Mouse (Mus musculus) kidney, embryonic 15.5 days (tissue): Measurements from ENCODE around the gene Snrnp35. TPM values are rescaled to one million over a fixed set of nuclear protein-coding genes. Genes with fewer than 3 reads are reported as not detected.
"Not testable (repeated sequence)": the region's sequence is repeated elsewhere in the genome, so short reads cannot be mapped to it uniquely, and the experiment has no call there.

Source experiments
- ATAC-seq: fragments of 200-750 bp; cut with Nextera tagmentation; replicated peaks from 2 replicates; pipeline ENCODE4 v1.8.0; 2017; ENCODE audit warnings: moderate TSS enrichment; ENCODE audit not compliant: low FRiP score
- H3K27ac ChIP-seq: fragments of 300-500 bp; sonication (generic); 2 replicates; pipeline ENCODE4 v1.5.1; 2015; ENCODE audit warnings: mild to moderate bottlenecking, inconsistent platforms
- H3K27me3 ChIP-seq: fragments of 300-500 bp; sonication (generic); 2 replicates; pipeline ENCODE4 v1.6.1; 2015; ENCODE audit warnings: inconsistent platforms
- H3K36me3 ChIP-seq: fragments of 300-500 bp; sonication (generic); 2 replicates; pipeline ENCODE4 v1.6.1; 2015; ENCODE audit warnings: inconsistent platforms
- H3K4me1 ChIP-seq: fragments of 300-500 bp; sonication (generic); 2 replicates; pipeline ENCODE4 v1.6.1; 2015; ENCODE audit warnings: inconsistent platforms
- H3K4me2 ChIP-seq: fragments of 300-500 bp; sonication (generic); 2 replicates; pipeline ENCODE4 v1.6.1; 2015; ENCODE audit warnings: moderate library complexity, mild to moderate bottlenecking, inconsistent platforms
- H3K4me3 ChIP-seq: fragments of 300-500 bp; sonication (generic); replicated peaks from 2 replicates; pipeline ENCODE4 v1.5.1; 2015; ENCODE audit warnings: mild to moderate bottlenecking, inconsistent platforms
- H3K9ac ChIP-seq: fragments of 300-500 bp; sonication (generic); 2 replicates; pipeline ENCODE4 v1.6.1; 2015; ENCODE audit warnings: mild to moderate bottlenecking, inconsistent platforms
- H3K9me3 ChIP-seq: fragments of 300-500 bp; sonication (generic); replicated peaks from 2 replicates; pipeline ENCODE4 v1.6.1; 2016; ENCODE audit warnings: inconsistent platforms
- WGBS: fragments of 180-500 bp; shearing (Covaris S2); methylation state at CpG from one replicate; pipeline ENCODE4 v1.1.7; 2015; ENCODE audit warnings: mixed read lengths; 5-methylcytosine and 5-hydroxymethylcytosine counted together
- polyA plus RNA-seq: library from polyadenylated mRNA; unstranded; fragments of >200 nt; fragmentation: Nextera tagmentation; extraction: Ambion mirVana; gene quantifications from 2 replicates; pipeline ENCODE4 v1.2.1, GENCODE M21; 2015

The Snrnp35 gene
- polyA plus RNA-seq, 1 experiment from 2014 or later: 27.4 TPM

- Histone ChIP-seq H3K4me2 (no peak overlapping the region), H3K27ac (no peak overlapping the region), H3K36me3 (peaks cover 75% of the 10 kb centered on the region), H3K9ac (no peak overlapping the region), H3K4me1 (peaks cover 36% of the 10 kb centered on the region), H3K9me3 (no peaks in the 10 kb centered on the region), H3K27me3 (no peaks in the 10 kb centered on the region), H3K4me3 (no peak overlapping the region)
- ATAC-seq: no peak
- WGBS: 77% methylated on average over 6 of the region's 6 CpGs
These were observed 33.4 kb upstream of the Snrnp35 start for GRCm38 (mm10) chr5:124449494-124449893.

GRCm38 (mm10) chr5:124450051-124450450 is 32.9 kb upstream of the Snrnp35 start:
- WGBS: 89% methylated on average over 7 of the region's 7 CpGs
- no peak overlapping the region for H3K27ac ChIP-seq
- H3K9ac ChIP-seq: no peak overlapping the region
- H3K27me3 ChIP-seq: no peaks in the 10 kb centered on the region
- peaks cover 32% of the 10 kb centered on the region for H3K4me1 ChIP-seq
- H3K4me2 ChIP-seq: no peak overlapping the region
- no peak for ATAC-seq
- no peaks in the 10 kb centered on the region for H3K9me3 ChIP-seq
- H3K36me3 ChIP-seq: peaks cover 81% of the 10 kb centered on the region
- no peak overlapping the region for H3K4me3 ChIP-seq

- Histone ChIP-seq H3K4me1 (peaks cover 32% of the 10 kb centered on the region), H3K27me3 (no peaks in the 10 kb centered on the region), H3K4me3 (no peak overlapping the region), H3K9ac (no peak overlapping the region), H3K36me3 (peaks cover 88% of the 10 kb centered on the region), H3K27ac (no peak overlapping the region), H3K4me2 (no peak overlapping the region), H3K9me3 (no peaks in the 10 kb centered on the region)
- no peak for ATAC-seq
- WGBS: 78% methylated on average over 16 of the region's 16 CpGs
These were observed 32.1 kb upstream of the Snrnp35 start for GRCm38 (mm10) chr5:124450641-124451340.

- peaks cover 100% of the 10 kb centered on the region for H3K36me3 ChIP-seq
- H3K4me1 ChIP-seq: peaks cover 17% of the 10 kb centered on the region; the same call in 1 of the 2 replicates
- ATAC-seq: no peak
- H3K4me3 ChIP-seq: no peak overlapping the region
- 79% methylated on average over 15 of the region's 15 CpGs for WGBS
- H3K9me3 ChIP-seq: no peaks in the 10 kb centered on the region
- H3K27ac ChIP-seq: no peak overlapping the region; the same call in 1 of the 2 replicates
- no peak overlapping the region for H3K4me2 ChIP-seq
- no peaks in the 10 kb centered on the region for H3K27me3 ChIP-seq
- no peak overlapping the region for H3K9ac ChIP-seq
These were observed 30.3 kb upstream of the Snrnp35 start for GRCm38 (mm10) chr5:124452494-124453228.

- Histone ChIP-seq H3K27ac (peak overlapping the region; percentile 7; the same call in 1 of the 2 replicates), H3K4me2 (no peak overlapping the region)
These were observed 29.4 kb upstream of the Snrnp35 start for GRCm38 (mm10) chr5:124453339-124454081.

GRCm38 (mm10) chr5:124454082-124454419 is 28.9 kb upstream of the Snrnp35 start:
- Histone ChIP-seq H3K4me2 (no peak overlapping the region), H3K27ac (peak overlapping the region; percentile 7; the same call in 1 of the 2 replicates), H3K4me3 (no peak overlapping the region), H3K4me1 (peaks cover 7% of the 10 kb centered on the region; the same call in 1 of the 2 replicates), H3K36me3 (peaks cover 100% of the 10 kb centered on the region), H3K27me3 (no peaks in the 10 kb centered on the region), H3K9me3 (no peaks in the 10 kb centered on the region), H3K9ac (no peak overlapping the region)
- 88% methylated on average over 1 of the region's 1 CpGs for WGBS
- no peak for ATAC-seq

More at GRCm38 (mm10) chr5:124453339-124454081, 29.4 kb upstream of the Snrnp35 start:
- 86% methylated on average over 13 of the region's 13 CpGs for WGBS
- Histone ChIP-seq H3K27me3 (no peaks in the 10 kb centered on the region), H3K4me3 (no peak overlapping the region), H3K36me3 (peaks cover 100% of the 10 kb centered on the region), H3K4me1 (peaks cover 10% of the 10 kb centered on the region; the same call in 1 of the 2 replicates), H3K9me3 (no peaks in the 10 kb centered on the region), H3K9ac (no peak overlapping the region)
- ATAC-seq: 0 out of 2 replicates have a peak, but pooled peaks have one; percentile 25

- Histone ChIP-seq H3K4me3 (no peak overlapping the region), H3K9me3 (no peaks in the 10 kb centered on the region), H3K27me3 (no peaks in the 10 kb centered on the region), H3K9ac (no peak overlapping the region), H3K27ac (no peak overlapping the region), H3K4me1 (no peaks in the 10 kb centered on the region; the same call in 1 of the 2 replicates), H3K4me2 (no peak overlapping the region), H3K36me3 (peaks cover 98% of the 10 kb centered on the region)
- WGBS: 91% methylated on average over 6 of the region's 6 CpGs
- ATAC-seq: no peak
These were observed 26.2 kb upstream of the Snrnp35 start for GRCm38 (mm10) chr5:124456762-124457161.

GRCm38 (mm10) chr5:124460922-124461321 is 22.0 kb upstream of the Snrnp35 start:
- not testable (repeated sequence) for H3K27ac ChIP-seq, H3K4me3 ChIP-seq, ATAC-seq, H3K4me1 ChIP-seq, H3K9ac ChIP-seq, H3K27me3 ChIP-seq, H3K4me2 ChIP-seq, H3K9me3 ChIP-seq
- H3K36me3 ChIP-seq: peaks cover 82% of the 10 kb centered on the region
- WGBS: 85% methylated on average over 14 of the region's 14 CpGs

- Histone ChIP-seq H3K27ac (no peak overlapping the region), H3K36me3 (peaks cover 82% of the 10 kb centered on the region), H3K27me3 (no peaks in the 10 kb centered on the region), H3K9ac (no peak overlapping the region), H3K4me2 (no peak overlapping the region), H3K9me3 (no peaks in the 10 kb centered on the region), H3K4me1 (no peaks in the 10 kb centered on the region), H3K4me3 (no peak overlapping the region)
- no peak for ATAC-seq
- 88% methylated on average over 8 of the region's 8 CpGs for WGBS
These were observed 20.5 kb upstream of the Snrnp35 start for GRCm38 (mm10) chr5:124462297-124463025.

- Histone ChIP-seq H3K27me3 (no peaks in the 10 kb centered on the region), H3K4me1 (no peaks in the 10 kb centered on the region), H3K4me3 (no peak overlapping the region), H3K27ac (no peak overlapping the region), H3K9me3 (no peaks in the 10 kb centered on the region), H3K36me3 (peaks cover 82% of the 10 kb centered on the region), H3K4me2 (no peak overlapping the region), H3K9ac (no peak overlapping the region)
- ATAC-seq: no peak
- 88% methylated on average over 5 of the region's 5 CpGs for WGBS
These were observed 19.5 kb upstream of the Snrnp35 start for GRCm38 (mm10) chr5:124463462-124463861.

GRCm38 (mm10) chr5:124464905-124465304 is 18.0 kb upstream of the Snrnp35 start:
- Histone ChIP-seq H3K4me1 (no peaks in the 10 kb centered on the region), H3K9ac (no peak overlapping the region), H3K4me3 (no peak overlapping the region), H3K27me3 (no peaks in the 10 kb centered on the region), H3K9me3 (no peaks in the 10 kb centered on the region), H3K4me2 (no peak overlapping the region), H3K27ac (no peak overlapping the region), H3K36me3 (peaks cover 80% of the 10 kb centered on the region)
- ATAC-seq: no peak
